Mouse (Mus musculus) brain, embryonic 18.5 days (tissue): ENCODE results near the gene Rspo3.

Experiments used
- DNase-seq: peaks from one replicate; pipeline ENCODE4 v3.0.0-alpha.2; 2012; ENCODE audit warnings: low read depth, low spot score

Rspo3 gene

GRCm38 (mm10) chr10:29535546-29536260 lies at the start of gene Rspo3:
Gene Rspo3, minus strand, starts transcription at chr10:29535867.
- no peak for DNase-seq

DNA sequence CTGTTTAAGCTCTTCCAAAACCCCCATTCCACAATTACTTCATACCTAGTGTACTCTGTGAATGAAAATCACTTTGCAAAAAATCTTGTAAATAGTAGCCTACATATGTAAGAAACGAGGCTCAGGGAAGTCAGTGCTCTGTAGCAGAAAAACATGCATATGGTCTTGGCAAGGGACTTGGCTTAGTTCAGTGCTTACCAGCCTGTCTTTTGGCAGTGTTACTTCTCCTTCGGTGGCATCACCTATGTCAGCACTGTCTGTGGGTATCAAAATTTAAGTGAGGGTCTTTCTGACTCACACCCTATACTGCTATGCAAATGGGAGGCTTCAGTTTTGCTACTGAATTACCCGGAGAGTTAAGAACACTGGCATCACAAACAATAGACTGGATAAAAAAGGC lies 46.3 kb upstream of the Rspo3 start:
- no peak for DNase-seq

DNA sequence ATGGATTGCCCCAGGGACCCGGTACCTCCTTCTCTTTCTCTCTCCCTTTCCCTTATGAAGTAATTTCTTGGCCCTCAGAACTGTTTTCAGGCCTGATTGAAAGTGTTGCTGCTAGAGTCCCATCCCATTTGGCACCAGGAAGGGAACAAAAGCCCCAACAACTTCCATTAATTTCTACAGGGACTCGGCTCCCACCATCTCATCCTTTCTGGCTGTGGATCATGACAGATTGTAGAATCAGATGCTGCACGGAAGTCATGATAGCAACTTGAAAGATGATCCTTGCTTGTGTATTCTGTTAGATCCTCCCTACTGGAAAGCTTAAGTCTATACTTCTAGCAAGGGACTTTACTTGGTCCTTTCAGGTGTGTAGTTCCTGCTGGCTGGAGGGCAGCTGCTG lies 45.8 kb upstream of the Rspo3 start:
- peak; percentile 57 for DNase-seq

DNA sequence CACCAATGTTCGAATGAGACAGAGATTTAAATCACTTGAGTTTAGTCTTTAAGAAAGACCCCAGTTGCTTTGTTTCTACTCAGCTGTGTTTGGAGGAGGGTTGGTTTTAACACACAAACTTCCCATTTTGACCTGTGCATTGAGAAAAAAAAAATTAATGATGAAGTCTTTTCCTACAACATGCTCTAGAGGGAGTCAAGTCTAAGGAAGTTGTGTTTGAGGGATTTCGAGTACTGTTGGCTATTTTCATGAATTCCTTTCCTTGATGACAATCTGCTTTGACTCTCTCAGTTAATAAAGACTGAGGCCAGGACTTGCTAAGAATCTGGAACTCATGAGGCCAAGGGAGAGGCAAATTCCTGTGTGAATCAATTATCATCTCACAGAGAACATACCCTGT lies 20.3 kb upstream of the Rspo3 start:
- no peak for DNase-seq

GRCm38 (mm10) chr10:29554365-29554764 lies 18.7 kb upstream of the Rspo3 start:
- DNase-seq: no peak

- no peak for DNase-seq
Observed at GRCm38 (mm10) chr10:29542982-29543381, 7.3 kb upstream of the Rspo3 start.

DNA sequence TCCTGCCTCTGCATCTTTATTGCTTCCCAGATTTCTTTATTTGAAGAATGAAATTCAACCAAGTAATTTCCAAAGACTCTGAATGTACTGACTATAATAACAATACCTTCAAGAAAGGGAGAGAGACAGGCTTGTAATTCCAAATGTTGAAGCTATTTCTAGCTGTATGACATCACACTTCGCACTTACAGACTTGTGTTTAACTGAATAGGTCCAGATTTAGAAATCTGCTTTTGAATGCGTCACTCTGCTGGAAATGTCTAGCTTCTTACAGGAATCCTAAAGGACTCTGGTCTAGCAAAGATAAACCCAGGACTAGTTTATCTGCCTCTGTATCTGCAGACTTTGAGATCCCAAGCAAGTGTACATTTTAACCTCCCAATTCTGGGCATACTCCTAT lies 3.8 kb upstream of the Rspo3 start:
- DNase-seq: no peak

GRCm38 (mm10) chr10:29538791-29539190 lies 3.1 kb upstream of the Rspo3 start:
- DNase-seq: no peak

DNA sequence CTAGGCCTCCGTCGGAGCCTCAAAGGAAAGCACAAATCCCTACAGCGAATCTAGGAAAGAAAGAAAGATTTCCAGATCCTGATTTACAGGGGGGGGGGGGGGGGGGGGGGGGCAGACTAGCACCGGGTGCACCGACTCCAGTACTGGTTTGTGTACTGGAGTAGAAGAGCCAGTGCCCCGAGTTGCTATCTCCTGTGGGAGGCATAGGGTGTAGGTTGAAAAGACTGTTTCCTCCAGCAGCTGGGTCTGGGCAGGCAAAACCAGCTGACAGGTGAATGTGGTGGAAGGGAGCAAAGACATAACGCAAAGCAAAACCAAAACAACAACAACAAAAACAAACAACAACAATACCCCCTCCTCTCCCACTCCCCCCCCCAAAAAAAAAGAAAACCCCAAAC lies 838 bp downstream of the Rspo3 start:
- no peak for DNase-seq

GRCm38 (mm10) chr10:29533846-29534829 lies 1.5 kb downstream of the Rspo3 start:
- no peak for DNase-seq

GRCm38 (mm10) chr10:29532821-29533715 lies 2.6 kb downstream of the Rspo3 start:
- peak; percentile 71 for DNase-seq

- DNase-seq: no peak
Observed at GRCm38 (mm10) chr10:29513563-29513962, 22.1 kb downstream of the Rspo3 start.

DNA sequence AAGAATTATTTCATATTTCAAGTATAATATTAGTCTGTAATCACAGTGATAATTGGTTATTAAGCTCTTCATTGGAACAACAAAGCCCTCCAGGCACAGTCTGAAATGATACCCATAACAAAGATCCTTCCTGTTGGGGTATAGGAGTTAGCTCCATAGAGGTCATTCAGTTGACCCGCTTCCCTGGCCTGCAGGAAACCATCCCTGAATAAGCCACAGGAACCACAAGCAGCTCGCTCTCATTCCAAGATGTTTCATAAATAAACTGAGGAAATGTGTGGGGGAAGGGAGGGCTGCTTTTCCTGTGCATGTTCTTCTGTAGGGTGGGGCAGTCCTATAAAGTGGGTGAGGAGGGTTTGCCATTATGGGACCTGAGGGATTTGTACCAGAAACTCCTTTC lies 27.5 kb downstream of the Rspo3 start:
- no peak for DNase-seq

- DNase-seq: no peak
Observed at GRCm38 (mm10) chr10:29497205-29497822, 38.4 kb downstream of the Rspo3 start.

GRCm38 (mm10) chr10:29493996-29494395 lies 41.7 kb downstream of the Rspo3 start:
- no peak for DNase-seq

DNA sequence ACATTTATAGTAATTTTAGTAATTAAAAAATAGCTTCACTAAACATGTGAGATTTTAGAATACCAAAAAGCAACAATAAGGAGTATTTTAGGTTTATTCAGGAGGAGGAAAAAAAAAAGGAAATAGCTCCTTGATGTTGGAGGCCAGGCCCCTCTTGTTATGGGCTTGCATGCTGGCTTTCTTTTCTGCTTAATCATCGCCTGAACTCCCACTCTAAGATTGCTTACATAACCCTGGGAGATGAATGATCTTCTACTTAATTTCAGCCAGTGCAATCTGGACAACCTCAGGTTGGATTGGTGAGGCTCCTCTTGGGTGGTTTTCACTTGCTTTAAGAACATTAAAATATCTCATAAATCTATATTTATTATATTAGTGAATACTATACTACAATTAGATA lies 54.7 kb downstream of the Rspo3 start:
- DNase-seq: no peak

GRCm38 (mm10) chr10:29479401-29479800 lies 56.3 kb downstream of the Rspo3 start:
- no peak for DNase-seq

DNA sequence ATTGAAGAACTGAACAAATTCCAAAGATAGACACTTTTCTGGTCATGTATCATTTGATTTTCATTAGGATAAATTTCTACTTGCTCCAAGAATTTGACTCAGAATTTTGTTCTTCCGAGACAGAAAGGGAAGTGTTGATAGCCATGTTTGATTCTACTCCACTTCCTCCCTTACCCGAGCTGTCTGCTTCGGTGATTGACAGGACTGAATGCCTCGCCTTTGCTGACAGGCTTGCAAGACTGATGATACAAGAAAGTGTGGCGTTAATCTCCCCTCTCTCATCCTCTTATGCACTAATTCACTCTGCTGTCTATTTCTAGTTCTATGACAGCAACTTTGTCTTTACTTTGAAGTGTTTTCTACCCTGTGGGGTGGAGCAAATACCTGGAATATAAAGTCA lies 65.2 kb downstream of the Rspo3 start:
- no peak for DNase-seq

- DNase-seq: no peak
Observed at GRCm38 (mm10) chr10:29460100-29460499, 75.6 kb downstream of the Rspo3 start.

- DNase-seq: no peak
Observed at GRCm38 (mm10) chr10:29459632-29460031, 76.0 kb downstream of the Rspo3 start.

DNA sequence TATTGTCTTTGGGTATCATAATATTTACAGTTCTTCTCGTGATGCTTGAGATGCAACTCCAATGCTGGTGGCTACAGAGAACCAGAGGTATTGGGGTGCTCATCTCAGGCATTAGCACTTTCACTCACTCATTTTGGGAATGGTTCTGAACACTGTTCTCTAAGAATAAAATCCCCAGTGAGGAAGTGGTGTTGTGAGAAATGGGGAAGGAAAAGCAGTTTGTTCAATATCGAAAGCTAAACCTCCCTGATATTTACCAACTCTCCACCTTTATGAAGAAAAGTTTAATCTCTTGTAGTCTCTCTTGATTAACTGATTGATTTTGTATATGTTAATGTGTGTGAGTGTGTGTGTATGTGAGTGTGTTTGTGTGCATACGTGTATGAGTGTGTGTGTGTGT lies 90.6 kb downstream of the Rspo3 start:
- DNase-seq: no peak
